Mouse (Mus musculus): ENCODE data around the gene Olfr1443.
A peak's percentile ranks its signal among the peaks of the same experiment; 100 is the strongest.
"Not testable (repeated sequence)": the region's sequence is repeated elsewhere in the genome, so short reads cannot be mapped to it uniquely, and the experiment has no call there.

Olfr1443 gene

DNA sequence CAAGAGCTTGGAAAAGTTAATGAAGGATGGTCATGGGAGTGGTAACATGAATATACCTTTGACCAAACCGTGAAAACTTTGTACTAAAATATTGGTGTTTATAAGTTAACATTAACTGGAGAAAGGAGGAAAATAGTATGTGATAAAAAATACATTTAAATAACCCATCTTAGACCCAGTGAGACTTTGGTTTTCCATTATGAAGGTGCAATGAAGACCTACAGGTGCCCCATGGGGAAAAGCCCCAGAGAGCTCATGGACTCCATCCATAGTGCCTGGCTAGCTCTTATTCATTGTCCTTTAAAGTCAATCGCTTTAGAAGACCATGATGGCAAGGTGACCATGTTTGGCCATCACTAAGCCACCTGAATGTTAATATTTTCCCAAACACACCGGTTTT, at the start of gene Olfr1443:
Olfr1443 (plus strand) TSS at position 301 of the 400 bp plus-strand sequence.
- DNase-seq = no peak

DNA sequence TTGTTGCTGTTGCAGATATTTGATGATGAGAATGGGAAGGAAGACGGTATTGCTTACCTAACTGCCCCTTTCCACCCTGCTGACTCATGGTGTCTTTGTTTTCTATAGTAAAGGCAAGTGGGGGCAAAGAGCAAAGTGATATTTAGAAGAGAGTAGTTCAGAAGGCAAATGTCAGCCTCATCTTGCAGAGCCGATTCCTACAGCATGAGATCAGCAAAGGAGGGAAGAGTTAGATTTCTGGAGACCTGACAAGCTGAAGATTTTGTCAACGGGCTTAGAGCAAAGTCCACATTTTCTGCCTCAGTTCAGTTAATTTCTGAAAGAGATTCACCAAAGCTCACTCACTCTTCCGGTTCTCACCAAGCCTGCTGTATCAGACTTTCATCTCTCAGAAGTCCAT, 44.7 kb upstream of the Olfr1443 start, which contains the start of gene Glyat:
Glyat (plus strand) TSS at position 133 of the 400 bp plus-strand sequence.
- DNase-seq = no peak

DNA sequence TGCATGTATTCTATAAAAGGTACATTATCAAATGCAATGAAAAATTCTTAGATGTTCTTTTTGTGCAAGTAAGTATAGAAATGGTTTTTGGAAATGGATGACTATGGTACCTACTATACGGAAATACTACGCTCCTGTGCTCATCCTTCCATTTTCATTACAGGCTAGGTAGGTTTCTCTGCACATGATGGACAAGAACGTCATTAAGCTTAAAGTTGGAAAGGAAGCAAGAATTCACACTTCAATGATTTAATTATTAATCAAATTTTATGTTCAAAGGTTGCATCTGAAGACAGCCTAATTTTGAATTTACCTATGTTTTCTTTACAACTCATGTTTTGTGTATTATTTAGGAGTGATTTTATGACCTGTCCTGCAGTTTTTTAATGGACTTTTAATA, 43.7 kb upstream of the Olfr1443 start:
- DNase-seq = no peak

DNA sequence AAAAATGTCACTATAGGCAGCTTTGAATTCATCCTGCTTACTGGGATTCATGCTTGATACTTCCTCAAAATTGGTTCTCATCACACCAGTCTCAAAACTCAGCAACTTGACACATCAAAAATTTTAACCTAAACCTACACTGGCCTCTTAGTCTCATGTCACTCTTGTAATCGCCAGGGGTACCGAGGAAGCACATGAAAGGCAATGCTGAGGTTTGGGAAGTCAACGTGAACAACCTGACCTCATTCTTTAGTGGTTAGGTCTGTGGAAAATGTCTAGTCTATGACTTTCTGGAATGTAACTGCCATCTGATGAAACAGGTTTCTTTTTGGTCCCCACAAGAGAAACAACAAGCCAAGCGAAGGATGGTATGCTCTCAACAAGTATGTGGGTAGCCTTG, 42.9 kb upstream of the Olfr1443 start:
- no peak for DNase-seq

DNA sequence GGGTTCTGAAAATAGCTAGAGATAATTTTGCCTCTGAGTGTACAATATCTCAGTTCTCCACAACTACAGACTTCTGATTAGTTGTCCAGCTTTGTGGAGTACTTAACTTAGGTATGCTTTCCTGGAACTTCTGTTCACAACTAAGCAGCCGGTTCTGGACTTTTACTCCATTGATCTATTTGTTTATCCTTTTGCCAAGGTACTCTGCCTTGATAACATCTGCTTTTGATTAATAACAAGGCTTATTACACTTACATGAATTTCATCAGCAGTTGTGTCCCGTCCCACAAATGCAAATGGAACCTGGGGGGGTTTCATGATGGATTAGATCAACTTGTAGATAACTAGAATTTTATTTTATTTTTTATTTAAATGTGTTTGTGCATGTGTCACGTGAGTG, 41.0 kb upstream of the Olfr1443 start:
- DNase-seq = no peak

DNA sequence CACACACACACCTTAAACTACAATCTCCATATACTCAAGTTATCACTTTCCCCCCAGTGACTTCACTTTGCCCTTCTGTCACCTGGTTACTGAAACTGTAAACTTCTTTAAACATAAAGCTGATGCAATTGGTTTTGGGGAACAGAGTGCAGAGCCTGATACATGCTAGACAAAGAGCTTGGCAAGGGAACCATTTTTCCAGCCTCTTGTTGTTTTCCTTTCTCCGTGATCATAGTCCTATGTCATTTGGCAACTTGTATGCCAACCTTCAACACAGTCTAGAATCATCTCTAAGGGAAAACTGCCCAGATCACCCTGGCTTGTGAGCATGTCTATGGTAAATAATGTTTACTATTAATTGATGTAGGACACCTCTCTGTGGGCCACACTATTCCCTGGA, 39.9 kb upstream of the Olfr1443 start:
- no peak for DNase-seq

DNA sequence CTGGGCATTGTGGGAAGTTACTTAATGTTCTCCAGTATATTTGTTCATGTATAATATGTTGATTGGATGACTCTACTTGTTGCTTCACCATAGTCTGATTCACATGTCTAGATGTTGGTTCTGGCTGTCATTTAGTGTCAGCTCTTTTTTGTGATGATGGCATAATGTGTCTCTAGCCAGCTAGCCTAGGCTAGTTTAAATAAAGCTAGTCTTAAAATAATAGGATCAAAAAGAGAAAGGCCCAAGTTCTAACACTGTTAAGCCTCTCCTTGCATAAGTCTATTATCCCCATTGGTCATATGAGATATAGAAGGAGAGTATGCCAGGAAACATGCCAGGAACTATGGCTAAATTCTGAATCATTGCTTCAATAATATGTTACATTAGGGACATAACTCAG, 28.4 kb upstream of the Olfr1443 start:
- no peak for DNase-seq

DNA sequence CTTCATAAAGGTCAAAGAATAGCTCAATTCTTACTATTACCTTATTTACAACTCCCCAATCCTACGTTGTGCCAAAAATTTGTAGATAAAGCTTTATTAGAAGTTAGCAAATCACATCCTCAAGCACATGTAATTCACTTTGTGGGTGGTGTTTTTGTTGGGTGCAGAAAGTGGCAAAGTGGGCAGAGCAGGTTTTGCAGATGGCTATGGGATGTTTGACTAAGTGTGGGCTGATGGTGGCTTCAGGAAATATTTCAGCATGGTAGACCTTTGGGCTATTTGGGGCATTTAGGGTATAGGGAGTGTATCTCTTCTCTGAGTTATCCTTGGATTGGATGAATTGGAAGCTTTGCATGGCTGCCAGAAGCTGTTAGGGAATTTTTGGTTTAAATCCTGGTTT, 11.8 kb upstream of the Olfr1443 start:
- DNase-seq = no peak

DNA sequence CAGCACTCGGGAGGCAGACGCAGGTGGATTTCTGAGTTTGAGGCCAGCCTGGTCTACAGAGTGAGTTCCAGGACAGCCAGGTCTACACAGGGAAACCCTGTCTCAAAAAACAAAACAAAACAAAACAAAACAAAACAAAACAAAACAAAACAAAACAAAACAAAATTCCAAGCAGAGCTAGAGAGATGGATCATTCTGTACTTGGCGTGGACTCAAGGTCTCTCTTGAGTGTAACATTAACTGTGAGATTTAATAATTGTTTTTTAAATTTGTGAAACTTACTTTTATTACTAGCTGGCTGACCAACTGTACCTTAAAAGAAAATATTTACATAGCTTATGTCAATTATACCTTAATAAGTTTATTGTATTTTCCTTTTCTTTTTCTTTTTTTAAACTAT, 9.3 kb upstream of the Olfr1443 start:
- DNase-seq = not testable (repeated sequence)

DNA sequence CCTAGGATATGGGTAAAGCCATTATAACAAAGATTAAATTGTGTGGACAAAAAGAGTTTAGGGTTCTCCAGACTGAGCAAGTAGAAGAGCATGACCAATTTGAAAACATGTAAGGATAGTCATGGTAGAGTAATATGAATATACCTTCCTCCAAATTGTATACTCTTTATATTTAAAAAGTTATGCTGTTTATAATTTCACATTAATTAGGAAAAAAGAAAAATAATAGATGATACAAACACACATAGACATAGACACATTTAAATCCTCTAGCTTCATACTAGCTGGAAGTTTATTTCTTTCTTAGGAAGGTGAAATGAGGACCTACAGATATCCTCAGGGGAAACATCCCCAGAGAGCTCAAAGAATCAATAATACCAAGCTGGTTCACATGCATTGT, 7.8 kb upstream of the Olfr1443 start, which contains the start of gene Olfr1442:
Olfr1442 (plus strand) TSS at position 301 of the 400 bp plus-strand sequence.
- no peak for DNase-seq

DNA sequence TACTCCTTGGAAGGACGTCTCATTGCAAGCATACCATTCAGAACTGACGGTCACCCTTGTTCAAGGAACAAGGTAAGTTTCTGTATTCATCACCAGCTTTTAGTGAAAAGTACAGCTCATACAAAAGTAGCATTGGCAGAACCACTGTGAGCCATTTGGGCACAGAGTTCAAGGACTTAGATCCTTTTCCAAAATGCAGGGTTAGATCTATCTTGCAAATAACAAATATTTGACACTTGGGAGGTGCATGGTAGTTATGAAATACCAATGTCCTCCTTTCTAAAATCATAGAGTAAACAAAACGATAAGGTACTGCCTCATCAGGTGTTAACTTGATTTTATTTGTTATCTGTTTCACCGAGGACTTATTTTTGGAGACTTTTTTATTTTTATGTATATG, 6.9 kb upstream of the Olfr1443 start:
- DNase-seq = no peak

DNA sequence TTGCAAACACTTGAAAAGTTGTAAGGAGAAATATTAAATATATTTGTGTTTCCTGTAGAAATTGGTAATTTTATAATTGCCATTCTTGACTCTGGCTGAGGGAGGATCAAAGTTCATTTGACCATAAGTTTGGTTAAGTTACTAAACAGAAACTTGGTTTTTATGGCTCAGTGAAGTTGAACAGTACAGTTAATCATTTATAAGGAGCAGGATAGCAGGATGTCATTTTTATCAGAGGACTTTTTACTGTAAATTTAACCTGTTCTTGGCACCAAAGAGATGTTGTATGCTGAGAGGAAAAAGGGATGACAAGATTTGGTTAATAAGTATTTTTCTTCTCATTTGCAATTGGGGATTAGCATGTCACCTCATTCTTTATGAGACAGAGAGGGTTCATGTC, 6.7 kb downstream of the Olfr1443 start:
- DNase-seq = no peak

DNA sequence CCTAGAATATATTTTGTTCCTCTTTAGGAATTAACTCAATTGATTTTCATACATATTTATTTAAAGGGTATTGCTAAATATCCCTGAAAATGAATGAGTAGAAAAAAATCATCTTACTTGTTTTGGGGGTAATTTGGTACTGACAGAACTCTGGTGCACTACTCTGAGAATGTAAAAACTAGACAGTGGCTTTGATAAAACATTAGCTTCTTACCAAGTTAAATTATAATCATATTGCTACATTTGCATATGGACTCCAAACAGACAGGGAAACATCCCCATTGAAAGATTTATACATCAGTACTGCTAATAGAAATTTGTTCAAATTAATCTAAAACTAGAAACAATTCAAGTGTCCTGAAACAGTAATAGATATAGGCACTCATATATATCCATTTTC, 7.3 kb downstream of the Olfr1443 start:
- DNase-seq = no peak

DNA sequence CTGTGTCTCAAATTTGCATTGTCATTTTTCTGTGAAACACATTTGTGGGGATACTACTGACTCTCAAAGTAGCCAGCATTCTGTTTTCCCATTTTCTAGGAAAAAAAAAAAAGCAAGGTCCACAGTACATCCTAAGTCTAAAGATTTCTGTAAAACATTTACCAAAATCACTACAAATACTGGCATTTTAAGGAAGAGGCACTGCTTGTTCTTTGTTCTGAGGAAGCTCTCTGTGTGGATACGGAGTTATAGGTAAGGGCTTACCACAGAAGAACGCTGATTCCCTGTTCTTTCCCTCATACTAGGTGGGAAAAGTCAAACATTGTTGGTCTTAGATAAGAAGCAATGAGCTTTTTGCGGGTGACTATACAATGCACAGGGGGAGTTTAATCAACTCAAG, 17.7 kb downstream of the Olfr1443 start, which contains the start of gene Keg1:
Keg1 (plus strand) TSS at position 197 of the 400 bp plus-strand sequence.
- no peak for DNase-seq

DNA sequence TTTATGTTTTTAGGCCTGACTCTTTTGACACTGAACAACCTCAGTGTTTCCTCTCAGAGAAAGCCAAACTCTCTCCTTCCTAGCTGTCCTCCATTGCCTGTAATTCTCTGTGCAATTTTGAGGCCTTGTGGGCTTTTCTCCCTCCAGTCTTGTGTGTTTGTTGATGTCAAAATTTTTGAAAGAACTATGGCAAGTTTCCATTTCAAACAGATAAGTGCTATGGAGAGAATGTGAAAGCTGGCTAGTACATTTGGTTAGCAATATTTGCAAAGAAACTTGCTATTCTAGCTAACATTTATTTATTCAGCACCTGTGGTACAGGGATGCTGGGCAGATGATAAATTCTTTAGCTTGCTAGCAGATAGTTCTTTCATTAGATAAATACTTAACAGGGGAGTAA, 18.3 kb downstream of the Olfr1443 start:
- DNase-seq = no peak

DNA sequence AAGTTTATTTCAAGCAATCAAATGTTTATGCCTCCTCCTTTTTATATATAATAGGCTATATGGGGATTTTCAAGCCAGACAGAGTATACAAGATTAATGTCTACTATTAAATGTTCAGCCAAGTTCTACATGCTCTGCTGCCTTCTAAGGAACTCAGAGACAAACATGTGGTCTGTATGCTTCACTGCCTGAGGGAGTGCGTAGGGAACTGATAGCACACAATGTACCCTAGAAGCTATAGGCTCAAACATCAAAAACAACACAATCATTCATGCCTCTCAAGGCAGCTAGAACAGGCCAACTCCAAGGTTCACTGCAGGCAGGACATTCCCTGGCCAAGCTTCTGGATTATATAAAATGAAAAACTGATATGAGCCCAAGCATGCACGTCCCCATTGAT, 30.5 kb downstream of the Olfr1443 start:
- no peak for DNase-seq

DNA sequence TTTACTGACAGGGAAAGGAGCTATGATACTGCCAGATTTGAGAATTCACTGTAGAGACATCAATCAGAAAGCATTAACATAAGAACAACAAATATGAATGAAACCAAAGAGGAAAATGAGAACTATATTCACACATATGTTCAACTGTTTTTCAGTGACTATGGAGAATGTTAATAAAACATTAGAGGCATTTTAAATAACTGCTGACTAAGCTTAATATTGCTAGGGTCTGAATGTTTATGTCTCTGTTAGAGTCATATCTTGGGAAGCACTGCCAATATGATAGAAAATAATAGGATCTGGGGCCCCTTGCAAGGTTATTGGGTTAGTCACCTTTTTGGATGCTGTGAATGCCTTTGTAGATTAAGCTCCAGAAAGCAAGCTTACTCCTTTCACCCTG, 31.1 kb downstream of the Olfr1443 start:
- no peak for DNase-seq

DNA sequence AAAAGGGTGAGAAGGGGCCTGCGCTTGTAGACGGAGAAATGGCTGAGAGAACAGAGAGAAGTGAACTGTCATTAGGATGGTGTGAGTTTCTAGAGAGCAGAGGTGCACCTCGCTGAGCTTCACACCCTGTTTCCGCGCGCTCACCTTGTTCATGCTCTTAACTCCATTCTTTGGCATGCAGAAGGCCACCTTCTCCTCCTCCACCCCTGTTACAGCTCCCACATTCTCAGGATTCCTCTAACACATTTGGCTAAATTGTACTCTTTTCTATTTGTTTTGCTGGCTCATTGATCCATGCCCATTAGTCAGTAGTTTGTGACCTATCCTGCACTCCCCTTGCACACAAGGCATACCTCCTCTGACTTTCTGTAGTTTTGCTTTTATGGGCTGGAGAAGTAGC, 41.3 kb downstream of the Olfr1443 start:
- DNase-seq = no peak

DNA sequence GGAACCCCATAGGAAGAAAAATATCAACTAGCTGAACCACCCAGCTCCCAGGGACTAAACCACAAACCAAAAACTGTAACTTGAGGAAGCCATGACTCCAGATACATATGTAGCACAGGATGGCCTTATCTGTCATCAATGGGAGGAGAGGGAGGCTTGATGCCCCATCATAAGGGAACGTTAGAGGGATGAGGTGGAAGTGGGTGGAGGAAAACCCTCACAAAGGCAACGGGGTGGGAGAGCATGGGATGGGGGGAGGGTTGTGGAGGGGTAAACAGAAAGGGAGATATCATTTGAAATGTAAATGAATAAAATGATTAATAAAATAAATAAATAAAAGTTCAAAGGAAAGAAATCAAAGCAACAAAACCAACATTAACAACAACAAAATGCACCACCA, 42.6 kb downstream of the Olfr1443 start:
- DNase-seq = no peak

DNA sequence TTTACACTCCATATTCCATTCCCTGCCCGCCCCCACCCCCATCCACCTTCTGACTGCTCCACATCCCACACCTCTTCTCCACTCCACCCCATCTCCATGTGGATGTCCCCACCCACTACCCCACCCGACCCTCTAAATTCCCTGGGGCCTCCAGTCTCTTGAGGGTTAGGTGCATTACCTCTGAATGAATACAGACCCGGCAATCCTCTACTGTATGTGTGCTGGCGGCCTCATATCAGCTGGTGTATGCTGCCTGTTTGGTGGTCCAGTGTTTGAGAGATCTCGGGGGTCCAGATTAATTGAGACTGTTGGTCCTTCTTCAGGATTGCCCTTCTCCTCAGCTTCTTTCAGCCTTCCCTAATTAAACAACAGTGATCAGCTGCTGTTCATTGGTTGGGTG, 43.0 kb downstream of the Olfr1443 start:
- DNase-seq = not testable (repeated sequence)

DNA sequence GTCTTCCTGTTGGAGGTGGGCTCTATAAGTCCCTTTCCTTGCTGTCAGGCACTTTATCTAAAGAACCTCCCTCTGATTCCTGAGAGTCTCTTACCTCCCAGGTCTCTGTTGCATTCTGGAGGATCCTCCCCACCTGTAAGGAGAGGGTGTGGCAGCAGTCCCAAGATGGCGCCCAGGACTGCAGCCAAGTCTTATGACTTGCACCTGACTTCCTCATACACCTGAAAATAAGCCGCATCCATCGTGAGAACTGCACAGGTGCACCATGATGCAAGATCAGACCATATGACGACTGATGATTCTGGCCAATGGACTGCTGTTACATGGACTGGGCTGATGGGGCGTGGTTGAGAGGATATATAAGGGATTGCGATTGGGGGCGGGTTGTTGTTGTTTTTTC, 43.7 kb downstream of the Olfr1443 start:
- not testable (repeated sequence) for DNase-seq

DNA sequence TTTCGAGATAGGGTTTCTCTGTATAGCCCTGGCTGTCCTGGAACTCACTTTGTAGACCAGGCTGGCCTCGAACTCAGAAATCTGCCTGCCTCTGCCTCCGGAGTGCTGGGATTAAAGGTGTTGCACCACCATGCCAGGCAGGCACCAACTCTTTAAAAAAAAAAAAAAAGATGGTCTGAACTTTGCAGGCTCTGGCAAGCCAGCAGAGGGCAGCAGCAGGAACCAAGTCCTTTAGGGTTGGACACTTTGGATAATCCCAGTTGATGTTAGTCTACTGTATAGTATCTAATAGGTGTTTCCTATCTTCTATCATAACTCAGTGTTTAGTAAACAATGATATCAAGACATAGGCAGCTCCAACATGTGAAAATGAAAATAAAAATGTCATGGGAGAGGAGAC, 44.4 kb downstream of the Olfr1443 start:
- DNase-seq = peak; percentile 8

DNA sequence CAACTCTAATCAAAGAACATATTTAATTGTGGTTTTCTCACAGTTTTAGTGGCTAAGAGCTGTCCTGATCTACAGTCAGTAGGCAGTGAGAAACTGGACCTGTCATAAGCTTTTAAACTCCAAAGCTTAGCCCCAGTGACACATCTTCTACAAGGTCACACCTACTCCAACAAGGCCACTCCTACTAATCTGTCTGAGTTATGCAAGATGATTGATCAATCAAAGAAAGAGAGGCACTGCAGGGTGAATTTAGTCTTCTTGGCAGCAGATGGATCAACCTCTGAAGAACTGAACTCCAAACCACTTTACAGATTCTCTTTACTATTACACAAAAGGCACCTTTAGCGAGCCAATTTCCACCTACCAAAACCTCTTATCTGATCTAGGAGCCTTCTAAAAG, 47.9 kb downstream of the Olfr1443 start:
- no peak for DNase-seq

DNA sequence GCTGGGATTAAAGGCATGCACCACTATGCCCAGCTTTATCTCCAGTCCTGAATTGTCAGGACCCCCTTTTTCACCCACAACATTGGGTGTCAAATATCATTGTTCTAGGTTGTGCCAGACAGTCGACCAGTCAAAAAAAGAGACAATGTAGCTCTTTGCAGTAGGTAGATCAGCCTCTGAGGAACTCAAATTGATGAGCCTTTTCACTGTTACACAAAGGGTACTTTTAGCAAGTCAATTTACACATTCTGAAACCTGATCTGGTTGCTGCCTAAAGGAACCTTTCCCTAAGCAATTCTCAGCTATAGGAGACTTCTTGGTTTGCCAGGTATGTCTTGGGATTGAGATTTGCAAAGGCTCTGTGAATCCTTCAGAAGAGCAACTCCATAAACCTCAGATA, 53.1 kb downstream of the Olfr1443 start:
- no peak for DNase-seq

DNA sequence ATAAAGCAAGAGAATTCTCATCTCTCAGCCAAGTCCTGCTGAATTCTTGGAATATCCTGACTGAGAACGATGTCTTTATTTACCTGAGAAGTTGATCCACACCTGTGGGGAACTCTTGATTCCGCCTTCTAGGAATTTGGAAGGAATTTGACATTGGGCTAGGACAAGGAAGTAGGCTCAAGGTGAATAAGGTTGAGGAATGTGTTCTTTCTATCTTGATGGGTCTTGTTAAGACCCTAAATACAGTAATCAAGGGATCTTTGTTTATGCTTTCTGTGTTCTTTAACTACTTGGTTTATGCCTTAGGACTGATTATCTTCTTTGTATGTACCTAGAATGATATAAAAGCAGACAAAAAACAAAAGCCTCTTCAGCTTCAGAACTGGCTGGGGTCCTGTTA, 54.0 kb downstream of the Olfr1443 start:
- no peak for DNase-seq

Measured in embryo, embryonic 11 days (tissue).